Mouse (Mus musculus): Measurements from ENCODE around the gene Nos1.
A peak's percentile ranks its signal among the peaks of the same experiment; 100 is the strongest.

The Nos1 gene

DNA sequence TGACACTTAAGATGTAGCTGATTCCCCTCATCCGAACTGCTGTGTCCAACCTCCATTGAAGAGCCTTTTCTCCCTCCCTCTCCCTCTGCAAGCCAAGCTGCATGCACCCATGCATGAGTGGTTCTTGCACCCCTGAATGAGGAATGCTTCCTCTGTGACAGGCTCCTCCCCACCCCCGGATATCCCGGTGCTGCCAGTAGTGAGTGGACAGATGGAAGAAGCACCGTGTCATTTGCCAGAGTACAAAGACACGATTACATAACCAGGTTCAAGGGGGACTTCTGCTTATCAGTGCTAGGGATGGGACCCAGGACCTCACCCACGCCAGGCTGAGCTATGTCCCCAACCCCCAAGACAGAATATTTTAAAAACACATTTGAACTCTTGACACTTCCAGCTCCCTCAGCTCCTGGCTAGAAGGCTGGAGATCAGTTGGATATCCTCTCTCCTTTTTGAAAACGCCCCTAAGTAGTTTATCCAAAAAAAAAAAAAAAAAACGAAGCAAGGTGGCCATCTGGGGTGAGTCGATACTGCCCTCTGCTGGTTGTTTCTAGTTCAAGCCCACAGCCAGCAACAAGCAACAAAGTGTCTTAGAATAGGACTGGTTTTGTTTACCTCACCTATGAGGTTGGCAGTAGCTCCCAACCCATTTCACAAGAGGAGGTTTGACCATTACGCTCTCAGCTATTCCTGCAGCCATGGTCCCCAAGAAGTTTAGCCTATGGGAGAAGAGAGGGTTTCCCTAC lies 175.0 kb downstream of the Nos1 start:
- DNase-seq (ENCODE audit: low spot score in 2 of 2): peak; percentile 10 to 15

DNA sequence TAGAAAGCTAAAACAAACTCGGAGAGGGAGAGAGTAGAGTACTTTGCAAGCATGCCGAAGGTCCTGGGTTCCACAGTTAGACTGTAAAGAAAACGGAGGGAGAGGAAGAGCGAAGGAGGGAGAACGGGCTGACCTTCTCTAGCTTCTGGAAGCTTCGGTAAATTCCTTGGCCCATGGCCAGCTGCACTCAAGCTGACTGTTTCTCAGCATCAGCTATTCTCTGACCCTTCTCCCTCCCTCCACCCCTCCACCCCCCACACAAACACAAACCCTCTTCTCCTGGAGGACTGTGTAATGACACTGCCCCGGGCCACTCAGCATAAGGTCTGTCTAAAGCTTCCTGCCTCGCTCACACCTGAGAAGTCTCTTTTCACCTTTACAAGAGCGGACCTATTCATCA lies 183.9 kb downstream of the Nos1 start:
- no peak for DNase-seq (ENCODE audit: low spot score in 2 of 2)

DNA sequence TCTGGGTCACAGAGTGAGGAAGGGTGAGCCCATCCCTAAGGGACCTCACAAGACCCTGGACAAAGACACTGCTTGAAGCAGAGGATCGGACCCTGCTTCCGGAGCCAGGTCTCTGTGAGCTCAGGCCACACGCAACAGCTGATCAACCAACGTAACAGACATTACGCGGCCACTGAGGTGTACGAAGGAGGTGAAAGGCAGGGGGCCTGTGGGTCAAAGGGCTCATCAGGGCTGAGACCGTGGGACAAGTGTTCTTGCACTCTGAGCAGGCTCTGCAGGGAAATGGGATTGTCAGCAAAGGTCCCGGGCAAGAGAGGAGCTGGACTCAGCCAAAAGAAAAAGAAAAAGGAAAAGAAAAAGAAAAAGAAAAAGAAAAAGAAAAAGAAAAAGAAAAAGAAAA lies 186.1 kb downstream of the Nos1 start:
- no peak for DNase-seq (ENCODE audit: low spot score in 2 of 2)

DNA sequence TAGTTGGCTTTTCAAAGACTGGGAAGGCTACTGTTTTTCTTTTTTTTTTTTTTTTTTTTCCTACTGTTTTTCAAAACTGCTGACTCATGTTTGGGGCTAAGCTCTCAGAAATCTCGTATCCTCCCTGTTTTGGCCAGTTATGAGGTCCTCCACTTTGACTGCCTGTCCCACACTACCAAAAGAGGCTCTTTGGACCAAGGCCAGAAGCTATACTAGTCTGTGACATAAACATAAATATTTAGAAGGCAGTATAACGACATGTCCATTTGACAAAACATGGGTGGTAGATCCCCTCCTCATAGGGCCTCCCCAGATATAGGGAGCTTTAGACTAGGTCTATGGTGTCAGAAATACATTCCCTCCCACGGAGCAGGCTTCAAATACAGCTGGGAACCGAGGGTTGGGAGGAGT lies 186.8 kb downstream of the Nos1 start:
- no peak for DNase-seq (ENCODE audit: low spot score in 2 of 2)

DNA sequence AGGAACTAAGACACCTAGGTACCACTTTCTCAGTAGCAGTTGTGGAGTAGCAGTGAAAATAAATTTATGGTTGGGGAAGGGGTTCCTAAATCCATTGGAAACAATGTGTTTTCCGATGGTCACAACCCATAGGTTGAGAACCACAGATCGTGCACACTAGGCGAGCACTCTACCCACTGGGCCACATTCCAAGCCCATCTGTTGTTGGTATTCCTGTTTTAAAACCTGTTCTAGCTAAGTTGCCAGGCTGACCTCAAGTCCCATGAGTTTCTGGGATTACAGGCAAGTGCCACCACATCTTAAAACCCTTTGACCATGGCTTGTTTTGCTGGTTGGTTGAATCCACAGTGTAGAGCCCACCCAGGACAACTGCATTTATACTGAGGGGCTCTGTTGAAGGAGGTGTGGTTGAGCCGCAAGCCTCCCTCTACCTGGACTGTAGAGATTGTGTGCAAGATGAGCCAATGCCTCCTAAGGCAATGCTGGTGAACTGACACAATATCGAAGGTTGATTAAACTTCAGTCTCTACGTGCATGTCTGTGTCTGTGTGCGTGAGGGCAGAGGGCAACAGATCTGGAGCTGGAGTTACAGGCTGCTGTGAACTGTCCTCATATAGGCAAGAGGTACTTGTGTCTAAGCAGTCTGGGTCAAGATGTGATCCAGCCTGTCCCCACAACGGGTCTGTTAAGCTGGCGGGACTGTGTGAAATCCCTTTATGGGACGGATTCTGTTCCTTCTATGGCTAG lies 189.0 kb downstream of the Nos1 start:
- DNase-seq (ENCODE audit: low spot score in 2 of 2): no peak

DNA sequence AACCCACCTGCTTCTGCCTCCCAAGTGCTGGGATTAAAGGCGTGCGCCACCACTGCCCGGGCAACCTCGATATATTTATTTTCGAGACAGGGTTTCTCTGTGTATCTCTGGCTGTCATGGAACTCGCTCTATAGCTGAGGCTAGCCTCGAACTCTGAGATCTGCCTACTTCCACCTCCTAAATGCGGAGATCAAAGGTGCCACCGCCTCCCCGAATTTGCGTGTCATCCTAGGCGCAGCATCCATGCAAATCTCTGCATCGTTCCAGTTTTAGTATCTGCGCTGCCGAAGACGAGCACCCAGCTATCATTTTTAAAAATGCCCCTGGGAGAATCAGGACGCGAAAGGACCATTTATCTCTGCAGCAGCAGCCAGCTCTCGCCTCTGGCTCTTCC lies 195.4 kb downstream of the Nos1 start:
- DNase-seq (ENCODE audit: low spot score in 2 of 2): no peak

DNA sequence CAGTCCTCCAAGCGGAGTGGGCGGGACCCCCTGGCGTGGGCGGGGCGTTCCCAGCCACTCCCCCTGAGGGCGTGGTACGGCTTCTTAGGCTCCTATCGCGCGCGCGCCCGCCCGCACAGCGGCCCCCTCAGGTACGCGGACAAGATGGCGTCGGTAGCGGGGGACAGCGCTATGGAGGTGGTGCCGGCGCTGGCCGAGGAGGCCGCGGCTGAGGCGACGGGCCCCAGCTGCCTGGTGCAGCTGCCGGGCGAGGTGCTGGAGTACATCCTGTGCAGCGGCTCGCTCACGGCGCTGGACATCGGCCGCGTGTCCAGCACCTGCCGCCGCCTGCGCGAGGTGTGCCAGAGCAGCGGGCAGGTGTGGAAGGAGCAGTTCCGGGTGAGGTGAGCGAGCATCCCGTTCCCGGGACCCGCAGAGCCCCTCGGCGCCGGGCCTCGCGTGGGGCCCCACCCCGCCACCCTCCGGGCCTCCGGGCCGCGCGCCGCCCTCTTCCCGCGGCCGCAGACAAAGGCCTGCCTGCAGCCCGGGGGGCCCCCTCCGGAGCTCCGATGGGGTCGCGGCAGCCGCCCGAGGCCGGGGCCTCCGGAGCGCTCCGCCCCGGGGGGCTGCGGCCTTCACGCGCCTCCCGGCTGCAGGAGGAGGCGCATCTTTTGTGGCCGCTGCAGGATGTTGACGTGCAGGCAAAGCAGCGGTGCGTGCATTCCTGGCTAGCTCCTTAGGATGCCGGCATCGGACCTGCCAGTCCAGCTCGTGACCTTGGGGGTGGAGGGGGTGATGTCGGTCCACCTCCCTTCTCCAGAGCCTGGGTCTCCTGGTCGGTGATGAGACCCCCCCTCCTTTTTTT lies 196.0 kb downstream of the Nos1 start, which contains the start of gene Fbxo21:
TSS of gene Fbxo21 (plus strand) at position 74 of the 844 bp plus-strand sequence.
- peak; percentile 96 to 97 for DNase-seq (ENCODE audit: low spot score in 2 of 2)

DNA sequence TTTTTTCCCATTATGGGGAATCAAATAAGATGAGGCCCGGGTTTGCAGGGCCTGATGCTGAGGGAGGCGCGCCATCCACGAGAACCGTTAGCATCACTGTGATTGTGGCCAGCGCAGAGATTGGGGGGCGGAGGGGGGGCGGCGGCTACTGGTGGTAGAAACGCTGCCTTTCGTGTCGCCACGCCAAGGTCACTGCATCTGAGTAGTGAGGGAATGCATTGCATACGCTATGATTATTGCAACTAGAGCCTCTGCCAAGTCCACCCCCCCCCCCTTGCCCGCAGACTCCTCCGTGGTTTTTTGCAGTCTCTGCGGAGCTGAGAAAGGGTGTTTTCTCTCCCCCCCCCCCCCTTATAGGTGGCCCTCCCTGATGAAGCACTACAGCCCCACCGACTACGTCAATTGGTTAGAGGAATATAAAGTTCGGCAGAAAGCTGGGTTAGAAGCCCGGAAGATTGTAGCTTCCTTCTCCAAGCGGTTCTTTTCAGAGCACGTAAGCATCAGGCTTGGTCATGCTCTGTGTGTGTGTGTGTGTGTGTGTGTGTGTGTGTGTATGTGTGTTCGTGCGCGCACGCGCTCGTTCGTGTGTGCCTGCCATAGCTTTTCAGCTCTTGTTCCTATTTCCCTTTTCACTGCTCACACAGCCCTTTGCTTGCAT lies 196.8 kb downstream of the Nos1 start:
- DNase-seq (ENCODE audit: low spot score in 2 of 2): peak in 1 of 2 experiments; percentile 52

DNA sequence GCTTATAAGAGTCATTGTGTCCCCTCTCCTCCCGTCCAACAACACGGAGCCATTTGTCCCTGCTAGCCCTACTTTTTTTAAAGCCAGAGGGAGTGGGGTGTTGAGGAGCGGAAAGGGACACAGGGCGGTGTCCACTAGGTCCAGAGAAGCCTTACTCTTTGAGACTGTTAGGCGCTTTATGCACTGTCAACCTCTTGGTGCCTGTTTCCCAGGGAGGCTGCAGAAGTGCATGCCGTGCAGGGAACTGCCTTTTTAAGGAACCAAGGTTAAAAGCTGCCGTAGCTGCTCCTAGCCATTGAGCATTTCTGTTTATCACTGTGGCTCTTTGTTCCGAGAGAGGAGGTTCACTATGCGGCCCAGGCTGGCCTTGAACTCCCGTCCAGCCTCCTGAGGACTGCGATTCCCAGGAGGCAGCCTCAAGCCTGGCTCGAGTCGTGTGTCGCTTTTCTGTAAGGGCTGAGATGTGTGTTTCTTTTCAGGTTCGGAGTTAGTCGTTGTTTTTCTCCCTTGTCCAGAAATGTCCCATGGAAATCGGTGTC lies 197.4 kb downstream of the Nos1 start:
- no peak for DNase-seq (ENCODE audit: low spot score in 2 of 2)

DNA sequence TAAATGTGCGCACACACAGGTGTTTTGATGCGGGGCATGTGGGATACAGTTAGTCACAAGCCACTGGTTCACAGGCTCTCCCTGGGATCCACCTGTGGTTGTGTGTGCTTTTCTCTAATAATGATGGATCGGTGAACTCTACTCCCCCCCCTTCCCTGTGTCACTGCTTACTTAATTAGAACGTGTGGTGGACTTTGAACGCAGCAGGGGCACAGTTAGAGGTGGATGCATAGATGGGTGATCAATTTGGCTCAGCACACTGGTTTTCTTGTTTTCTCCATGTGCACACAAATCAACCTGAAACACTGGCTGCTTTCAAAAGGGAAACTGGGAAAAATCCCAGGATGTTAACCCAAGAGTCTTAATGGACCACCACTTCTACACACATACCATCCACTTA lies 198.2 kb downstream of the Nos1 start:
- no peak for DNase-seq (ENCODE audit: low spot score in 2 of 2)

DNA sequence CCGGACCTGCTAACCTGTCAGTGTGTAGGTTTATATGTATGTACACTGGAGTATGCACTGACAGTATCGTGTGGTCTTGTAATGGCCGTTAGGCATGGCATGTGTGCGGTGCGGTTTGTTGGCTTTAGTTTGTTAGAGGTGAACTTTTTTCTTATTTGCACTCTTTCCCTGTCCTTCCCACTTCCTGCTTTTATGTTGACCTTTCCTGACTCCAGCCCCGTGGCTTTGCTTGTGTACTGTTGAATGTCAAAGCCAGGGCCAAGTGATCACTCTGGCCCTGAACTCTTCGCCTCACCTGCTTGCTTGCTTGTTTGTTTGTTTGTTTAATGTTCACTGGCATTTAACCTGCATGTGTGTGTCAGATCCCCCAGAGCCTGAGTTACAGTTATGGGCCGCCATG lies 200.1 kb downstream of the Nos1 start:
- DNase-seq (ENCODE audit: low spot score in 2 of 2): no peak

DNA sequence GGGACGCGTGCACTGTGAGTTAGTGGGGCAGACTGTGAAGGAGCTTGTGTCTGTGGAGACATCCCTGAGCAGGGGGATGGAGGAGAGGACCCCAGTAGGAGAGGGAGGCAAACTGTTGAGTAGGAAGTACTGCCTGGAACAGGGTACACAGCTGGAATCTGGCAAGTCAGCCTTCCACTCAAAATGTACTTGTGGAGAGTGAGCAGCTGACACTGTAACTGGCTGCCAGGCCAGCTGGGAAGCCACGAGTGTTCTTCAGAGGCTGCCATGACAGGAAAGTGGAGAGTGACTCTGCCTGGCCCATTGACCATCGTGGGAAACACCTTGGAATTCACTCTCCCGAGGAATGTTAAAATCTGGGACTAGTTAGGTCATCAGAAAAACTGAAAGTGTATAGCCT lies 201.1 kb downstream of the Nos1 start:
- no peak for DNase-seq (ENCODE audit: low spot score in 2 of 2)

DNA sequence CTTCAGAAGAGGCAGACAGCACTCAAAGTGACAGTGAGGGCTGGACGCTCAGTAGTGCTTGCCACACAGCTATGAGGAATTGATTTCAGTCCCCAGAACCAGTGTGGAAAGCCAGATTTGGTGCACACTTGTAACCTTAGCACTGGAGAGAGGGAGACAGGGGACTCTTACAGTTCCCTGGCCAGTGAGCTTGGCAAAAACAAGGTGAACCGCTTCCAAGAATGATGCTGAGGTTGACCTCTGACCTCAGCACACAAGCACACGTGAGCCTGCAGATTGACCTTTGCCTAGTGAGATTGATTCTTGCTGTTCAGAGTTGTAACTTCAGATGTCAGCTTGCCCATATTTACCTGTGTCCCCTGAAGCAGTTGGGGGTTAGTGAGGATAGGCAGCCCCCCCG lies 205.5 kb downstream of the Nos1 start:
- DNase-seq (ENCODE audit: low spot score in 2 of 2): no peak

DNA sequence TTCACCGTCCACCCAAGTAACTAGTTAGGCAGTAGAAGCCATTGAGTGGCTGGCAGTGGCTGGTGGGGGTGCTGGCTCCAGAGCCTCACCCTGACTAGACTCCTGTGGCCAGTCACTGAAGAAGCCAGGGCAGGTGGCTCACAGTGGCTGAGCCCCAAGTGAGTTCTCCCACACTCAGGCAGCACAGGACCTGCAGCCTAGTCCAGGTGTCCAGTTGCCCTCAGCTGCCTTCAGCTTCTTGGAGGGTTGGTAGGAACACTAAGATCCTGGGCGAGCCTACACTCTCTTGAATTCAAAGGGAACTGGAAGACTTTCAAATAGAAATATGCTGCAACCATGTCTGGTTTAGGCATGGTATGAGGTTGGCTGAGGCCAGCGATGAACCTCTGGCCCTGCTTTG lies 207.1 kb downstream of the Nos1 start:
- no peak for DNase-seq (ENCODE audit: low spot score in 2 of 2)

DNA sequence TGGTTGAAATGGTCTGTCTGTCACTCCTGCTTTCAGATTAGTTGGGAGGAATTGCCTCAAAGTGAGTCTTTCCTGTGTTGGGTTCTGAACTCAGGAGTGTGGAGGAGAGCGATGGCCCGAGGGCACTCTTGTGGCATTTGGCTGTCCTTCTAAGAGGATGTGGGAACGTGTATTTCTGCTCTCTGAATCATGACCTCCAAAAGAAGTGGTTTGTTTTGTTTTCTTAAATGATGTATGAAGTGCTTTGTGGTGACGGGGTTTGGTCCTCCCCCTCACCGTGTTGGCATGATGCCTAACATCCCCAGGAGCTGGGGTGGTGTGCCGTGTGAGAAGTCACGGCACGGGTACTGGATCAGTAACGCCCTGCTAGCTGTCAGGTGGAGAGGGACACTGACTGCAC lies 207.5 kb downstream of the Nos1 start:
- DNase-seq (ENCODE audit: low spot score in 2 of 2): no peak

DNA sequence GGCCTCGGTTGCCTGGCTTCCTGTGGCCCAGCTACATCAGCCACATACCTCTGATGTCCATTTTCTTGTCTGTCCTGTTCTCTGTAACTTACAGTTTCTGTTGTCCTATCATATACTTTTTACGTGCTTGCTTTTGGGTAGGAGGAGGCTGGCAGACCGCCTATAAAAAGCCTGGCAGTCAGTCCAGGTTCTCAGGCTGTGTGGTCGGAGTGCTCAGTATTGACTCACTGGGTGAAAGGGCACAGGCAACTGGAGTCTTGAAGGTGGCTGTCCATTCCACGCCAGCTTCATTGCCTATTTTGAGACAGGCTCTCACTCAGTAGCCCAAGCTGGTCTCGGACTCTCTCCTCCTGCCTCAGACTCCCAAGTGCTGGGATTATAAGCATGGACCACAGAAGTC lies 208.9 kb downstream of the Nos1 start:
- DNase-seq (ENCODE audit: low spot score in 2 of 2): no peak

DNA sequence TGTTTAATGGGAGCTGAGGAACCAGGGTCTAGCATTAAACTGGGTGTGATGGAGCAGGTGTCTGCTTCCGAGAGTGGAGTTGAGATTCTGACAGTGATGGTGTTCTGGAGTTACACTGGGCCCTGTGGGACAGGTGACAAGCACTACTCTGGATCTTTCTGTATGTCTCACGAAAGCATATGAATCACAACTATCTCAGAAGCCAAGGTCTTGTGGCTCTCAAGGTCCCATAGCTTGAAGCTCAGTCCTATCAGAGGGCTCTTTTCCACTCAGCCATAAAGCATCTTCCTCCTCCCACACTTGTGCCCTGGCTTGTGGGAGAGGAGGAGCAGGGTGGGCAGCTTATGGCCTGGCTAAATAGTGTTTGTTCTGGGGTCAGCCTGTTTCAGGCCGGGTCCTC lies 210.1 kb downstream of the Nos1 start:
- no peak for DNase-seq (ENCODE audit: low spot score in 2 of 2)

DNA sequence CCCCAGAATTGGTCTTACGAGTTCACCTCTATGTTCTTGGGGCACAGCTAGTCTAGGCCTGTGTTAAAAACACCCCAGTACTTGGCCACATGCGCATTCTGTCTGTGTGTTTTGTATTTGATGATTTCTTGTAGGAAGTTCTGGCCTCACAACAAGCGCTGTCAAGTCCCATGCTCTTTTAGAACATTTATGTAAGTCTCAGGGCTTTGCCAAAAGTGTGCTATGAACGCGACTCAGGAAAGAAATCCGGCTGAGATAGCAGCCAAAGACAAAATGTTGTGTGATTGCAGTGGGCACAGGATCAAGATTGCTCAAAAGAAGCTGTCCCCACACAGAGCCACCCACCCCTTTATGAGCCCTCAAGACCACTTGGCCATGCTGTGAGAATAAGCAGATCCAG lies 212.7 kb downstream of the Nos1 start:
- peak in 1 of 2 experiments; percentile 53 for DNase-seq (ENCODE audit: low spot score in 2 of 2)

DNA sequence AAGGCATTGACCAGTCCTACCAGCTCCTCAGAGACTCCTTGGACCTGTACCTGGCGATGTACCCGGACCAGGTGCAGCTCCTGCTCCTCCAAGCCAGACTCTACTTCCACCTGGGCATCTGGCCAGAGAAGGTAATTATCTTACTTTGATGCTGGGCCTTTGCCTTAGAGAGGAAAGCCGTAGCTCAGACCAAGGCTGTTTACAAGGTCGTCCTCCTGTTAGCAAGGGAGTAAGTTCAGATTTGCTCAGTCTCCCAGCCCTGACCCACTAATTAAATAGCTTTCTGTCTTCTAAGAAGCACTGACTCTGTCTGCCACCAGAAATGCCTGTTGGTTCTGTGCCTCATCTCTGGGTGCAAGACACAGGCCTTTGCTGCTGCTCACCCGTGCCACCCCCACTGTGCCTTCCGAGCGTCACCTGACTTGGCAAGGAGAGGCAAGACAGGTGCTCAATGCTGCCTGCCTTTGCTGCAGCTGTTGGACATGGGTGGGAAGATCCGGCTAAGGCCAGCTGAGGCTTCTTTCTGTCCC lies 214.6 kb downstream of the Nos1 start:
- no peak for DNase-seq (ENCODE audit: low spot score in 2 of 2)

DNA sequence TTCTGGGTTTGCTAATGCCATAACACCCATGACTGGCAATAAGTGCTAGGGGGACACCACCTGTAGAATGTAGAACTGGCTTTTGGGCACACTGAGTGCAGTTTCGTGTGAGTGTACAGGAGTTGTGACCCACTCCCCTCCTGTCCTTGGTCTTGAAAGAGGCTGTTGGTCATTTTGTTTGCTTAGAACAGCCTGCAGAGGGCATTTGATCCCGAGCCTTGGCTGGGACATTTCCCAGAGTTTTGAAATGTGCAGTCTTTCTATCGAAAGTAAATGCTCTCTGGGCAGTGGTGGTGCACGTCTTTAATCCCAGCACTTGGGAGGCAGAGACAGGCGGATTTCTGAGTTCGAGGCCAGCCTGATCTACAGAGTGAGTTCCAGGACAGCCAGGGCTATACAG lies 215.1 kb downstream of the Nos1 start:
- no peak for DNase-seq (ENCODE audit: low spot score in 2 of 2)

DNA sequence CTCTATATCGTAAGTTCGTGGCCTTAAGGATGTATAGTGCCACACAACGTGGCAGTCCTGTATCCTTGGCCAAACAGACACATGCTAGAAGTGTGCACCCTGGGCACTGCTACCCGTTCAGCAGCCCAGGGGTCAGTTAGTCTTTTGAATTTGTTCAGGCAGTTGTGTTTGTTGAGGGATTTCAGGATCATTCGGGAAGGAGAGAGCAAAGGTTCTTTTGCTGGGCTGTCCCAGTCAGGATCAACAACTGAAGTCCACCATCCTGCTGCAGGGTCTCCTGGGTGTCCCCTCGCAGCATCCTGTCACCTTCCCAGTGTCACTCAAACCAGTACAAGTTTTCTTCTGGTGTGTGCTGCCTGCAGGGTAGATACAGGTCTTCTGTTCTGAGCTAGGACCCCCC lies 215.7 kb downstream of the Nos1 start:
- no peak for DNase-seq (ENCODE audit: low spot score in 2 of 2)

Measured in frontal cortex, postnatal 36 days (tissue).